Mouse (Mus musculus) testis, postnatal 10 days (tissue): ENCODE data around the gene Fbxl12.
"Not testable (repeated sequence)": the region's sequence is repeated elsewhere in the genome, so short reads cannot be mapped to it uniquely, and the experiment has no call there.

Experiments
- DNase-seq: peaks from one replicate; pipeline ENCODE4 v3.0.0; 2021; ENCODE audit warnings: low spot score

Fbxl12 gene

DNA sequence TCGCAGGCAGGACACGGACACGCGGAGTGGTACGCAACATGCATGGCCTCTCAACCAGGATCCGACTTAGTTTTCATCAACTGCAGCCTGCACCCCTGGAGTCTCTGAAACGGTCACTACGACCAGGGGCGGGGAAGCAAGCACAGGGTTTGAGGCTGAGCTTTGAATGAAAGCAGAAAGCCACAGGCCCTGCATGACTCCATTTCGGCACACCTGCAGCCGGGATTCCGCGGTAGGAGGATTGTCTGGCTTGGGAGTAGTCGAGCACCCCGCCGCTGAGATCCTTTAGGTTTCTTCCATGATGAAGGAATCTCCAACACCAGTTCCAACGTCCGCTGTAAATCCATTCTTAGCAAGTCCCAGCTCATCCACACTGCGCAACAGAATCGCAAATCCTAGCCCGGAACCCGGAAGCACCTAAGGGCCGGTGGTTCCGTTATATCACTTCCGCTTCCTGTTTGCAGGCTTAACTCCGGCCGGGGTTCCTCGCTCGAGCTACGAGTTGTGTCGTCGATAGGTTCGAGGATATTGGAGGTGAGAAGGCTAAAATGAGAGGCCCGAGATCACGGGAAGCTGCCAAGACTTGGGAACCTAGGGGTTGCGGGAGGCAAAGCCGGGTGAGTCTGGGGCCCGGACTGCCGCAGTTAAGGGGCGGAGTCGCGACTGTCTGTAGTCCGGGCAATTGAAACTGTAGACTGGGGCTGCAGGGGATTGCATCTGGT, at the start of gene Fbxl12:
Fbxl12 (minus strand) TSS at position 408 of the 722 bp plus-strand sequence.
- peak; percentile 71 for DNase-seq

GRCm38 (mm10) chr9:20692863-20693262, 48.3 kb upstream of the Fbxl12 start:
- no peak for DNase-seq

DNA sequence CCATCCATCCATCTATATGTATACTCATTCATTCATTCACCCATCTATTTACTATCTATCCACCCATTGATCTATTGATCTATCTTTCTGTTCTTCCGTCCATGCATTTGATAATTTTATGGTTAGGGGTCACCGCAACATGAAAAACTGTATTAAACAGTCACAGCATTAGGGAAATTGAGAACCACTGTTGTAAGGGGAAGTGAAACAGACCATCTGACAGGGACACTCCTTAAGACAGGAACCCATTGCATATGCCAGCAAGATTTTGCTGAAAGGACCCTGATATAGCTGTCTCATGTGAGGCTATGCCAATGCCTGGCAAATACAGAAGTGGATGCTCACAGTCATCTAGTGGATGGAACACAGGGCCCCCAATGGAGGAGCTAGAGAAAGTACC, 45.9 kb upstream of the Fbxl12 start:
- not testable (repeated sequence) for DNase-seq

DNA sequence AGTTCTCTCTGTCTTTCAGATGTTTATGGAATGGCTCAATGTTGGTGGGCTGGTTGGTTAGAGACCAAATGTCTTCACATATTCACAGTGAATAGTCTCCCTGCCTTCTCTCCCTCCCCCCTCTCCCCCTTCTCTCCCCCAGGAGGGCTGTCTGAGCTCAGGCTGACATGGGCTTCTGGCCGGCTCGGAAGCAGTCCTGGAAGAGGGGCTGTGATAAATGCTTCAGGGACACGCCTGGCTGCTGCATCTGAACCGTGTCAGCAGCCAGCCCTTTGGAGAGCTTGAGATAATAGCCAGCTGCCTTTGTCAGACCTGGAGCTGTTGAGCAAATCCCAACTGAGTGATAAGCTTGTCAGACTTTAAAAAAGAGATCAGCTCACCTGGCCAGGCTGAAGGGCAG, 45.3 kb upstream of the Fbxl12 start:
- DNase-seq = no peak

DNA sequence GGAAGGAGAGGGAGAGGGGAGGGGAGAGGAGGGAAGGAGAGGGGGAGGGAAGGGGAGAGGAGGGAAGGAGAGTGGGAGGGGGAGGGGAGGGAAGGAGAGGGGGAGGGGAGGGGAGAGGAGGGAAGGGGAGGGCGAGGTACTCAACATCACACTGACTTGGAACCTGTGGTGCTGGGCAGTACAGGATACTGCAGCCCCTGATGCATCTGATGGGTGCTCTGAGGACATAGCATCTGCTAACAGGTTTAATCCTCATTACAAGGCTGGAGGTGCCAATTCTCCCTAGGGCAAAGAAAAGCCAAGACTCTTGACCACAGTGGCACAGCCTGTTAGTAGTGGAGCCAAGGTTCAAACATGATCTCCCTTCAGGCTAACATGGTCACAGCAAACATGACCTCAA, 44.8 kb upstream of the Fbxl12 start:
- DNase-seq = no peak

DNA sequence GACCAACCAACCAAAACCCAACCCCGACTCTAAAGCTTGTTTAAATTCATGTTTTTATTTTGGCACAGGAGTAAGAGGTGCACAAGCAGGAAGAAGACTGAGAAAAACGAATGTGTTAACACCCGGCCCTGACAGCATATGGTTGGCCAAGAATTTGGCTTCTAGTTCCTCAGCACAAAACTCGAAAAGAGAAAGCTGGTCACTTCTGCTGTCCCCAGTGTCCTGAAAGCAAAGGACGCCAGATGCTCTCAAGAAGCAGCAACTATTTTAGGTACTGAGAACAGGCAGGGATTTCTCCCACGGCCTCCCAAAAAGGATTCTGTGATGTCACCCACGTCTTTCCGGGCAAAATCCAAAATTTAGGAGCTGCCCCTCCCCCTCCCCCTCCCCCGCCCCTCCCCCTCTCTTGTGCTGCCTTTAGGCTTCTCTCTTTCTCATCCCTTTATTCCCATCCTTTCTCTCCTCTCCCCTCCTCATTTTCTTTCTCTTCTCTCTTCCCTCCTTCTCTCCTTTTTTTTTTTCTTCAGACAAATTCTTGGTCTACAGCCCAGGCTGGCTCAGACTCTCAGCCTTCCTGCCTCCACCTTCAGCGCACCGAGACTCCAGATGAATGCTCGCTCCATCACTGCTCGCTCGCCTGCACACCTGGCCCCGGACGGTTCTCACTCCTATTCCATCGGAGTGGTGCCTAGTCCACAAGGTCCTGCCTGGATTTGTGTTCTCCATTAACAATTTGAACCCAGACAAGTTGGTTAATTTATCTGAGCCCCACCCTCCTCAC, 40.7 kb upstream of the Fbxl12 start:
- no peak for DNase-seq

- DNase-seq = no peak
Observed at GRCm38 (mm10) chr9:20682389-20682722, 37.8 kb upstream of the Fbxl12 start.

GRCm38 (mm10) chr9:20681546-20682388, 37.2 kb upstream of the Fbxl12 start:
- DNase-seq = no peak

- no peak for DNase-seq
Observed at GRCm38 (mm10) chr9:20680378-20680958, 35.9 kb upstream of the Fbxl12 start.

DNA sequence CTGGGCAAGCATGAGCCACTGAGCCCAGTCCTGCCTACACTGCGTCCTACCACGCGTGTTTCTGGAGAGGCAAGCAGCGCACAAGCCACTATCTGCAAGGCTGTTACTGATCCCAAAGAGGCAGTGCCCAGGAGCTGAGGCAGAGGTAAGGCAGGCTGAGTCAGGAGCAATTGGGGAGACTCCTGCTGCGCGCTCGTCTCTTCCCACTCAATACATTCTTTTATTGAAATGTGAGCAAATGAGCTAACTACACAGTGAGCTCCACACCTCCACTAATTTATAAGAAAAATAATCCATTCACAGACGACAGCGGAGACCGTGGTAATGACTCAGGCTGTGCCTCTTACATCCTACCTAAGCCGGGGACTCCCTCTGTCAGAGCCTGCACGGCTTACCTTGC, 33.3 kb upstream of the Fbxl12 start:
- no peak for DNase-seq

GRCm38 (mm10) chr9:20672047-20672446, 27.5 kb upstream of the Fbxl12 start:
- no peak for DNase-seq

- no peak for DNase-seq
Observed at GRCm38 (mm10) chr9:20668065-20668464, 23.5 kb upstream of the Fbxl12 start.

DNA sequence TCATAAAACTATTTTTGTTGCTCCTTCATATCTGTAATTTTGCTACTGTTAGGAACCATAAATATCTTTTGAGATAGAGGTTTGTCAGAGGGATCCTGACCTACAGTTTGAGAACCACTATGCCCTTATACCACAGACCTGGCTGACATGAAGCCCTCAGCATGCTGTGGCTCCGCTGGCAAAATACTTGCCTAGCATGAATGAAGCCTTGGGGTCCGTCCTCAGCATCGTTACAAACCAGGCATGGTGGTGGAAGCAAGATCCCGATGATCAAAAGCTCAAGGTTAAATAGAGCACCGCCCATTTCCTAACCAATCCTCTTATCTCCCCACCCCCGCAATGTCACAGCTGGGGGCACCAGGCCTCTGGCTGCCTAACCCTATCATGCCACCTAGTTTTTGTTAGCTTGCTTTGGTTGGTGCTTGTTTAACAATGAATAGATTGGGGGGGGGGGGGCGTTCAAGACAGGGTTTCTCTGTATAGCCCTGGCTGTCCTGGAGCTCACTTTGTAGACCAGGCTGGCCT, 22.0 kb upstream of the Fbxl12 start:
- no peak for DNase-seq

GRCm38 (mm10) chr9:20665925-20666324, 21.4 kb upstream of the Fbxl12 start:
- peak; percentile 56 for DNase-seq

DNA sequence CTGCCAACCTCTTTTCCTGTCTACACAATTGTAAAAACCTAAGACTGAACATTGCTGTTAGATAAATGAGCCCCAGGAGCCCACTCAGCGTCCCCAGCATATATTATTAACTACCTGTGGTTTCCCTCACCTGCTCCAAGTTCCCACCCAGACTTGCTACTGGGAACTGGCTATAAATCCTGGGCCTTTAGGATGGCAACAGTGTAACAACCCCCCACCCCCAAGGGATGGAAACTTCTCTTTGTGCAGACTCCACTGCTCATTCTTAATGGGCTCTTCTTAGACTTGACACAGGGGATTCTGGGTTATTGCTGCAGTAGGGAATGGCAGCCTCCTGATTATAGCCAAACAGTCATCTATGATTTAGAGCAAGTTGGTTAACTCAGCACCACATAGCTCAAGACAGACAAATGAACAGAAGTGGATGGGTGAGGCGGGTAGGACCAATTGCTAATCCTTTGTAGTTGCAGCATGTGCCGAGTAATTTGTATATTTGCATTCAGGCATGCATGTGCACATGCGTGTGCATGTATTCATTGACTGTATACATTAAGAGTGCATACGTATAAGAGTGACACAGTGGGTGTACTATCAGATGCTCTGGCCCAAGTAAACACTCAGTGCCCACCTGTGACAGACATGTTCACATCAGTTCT, 20.5 kb upstream of the Fbxl12 start:
- DNase-seq = no peak

DNA sequence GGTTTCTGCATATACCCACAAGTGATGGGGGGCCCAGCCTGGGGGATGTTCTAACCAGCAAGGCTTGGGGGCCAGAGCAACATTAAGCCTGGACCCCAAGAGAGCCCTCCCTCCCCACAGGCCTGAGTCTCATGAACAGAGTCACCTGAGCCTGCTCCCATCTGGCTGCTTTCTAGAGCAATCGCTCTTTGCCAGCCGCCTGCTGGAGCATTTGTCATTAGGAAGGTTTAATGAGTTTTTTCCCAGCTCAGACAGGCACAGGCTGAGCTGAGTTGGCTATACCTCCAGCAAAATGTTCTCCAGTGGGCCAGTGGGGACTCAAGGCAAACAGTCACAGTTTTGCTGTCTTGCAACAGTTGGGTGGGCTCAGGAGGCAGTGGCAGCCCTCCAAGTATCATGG, 19.8 kb upstream of the Fbxl12 start:
- no peak for DNase-seq

DNA sequence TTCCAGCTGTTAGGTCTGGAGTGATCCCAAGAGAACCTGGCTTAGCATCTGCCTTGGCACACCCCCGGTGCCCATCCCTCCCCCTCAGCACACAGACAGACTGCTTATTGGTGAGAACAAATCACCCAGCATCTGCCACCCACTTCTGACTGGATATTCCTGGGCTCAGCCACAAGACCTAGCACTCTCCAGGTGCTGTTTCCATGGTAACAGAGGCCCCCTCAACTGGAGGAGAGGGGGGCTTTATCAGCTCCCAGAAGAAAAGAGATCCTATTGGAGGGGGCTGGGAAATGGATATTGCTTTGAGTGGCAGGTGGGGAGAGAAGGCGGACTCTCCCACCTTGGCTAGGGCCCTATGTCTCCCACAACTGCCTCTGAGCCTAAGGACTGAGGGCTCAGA, 19.4 kb upstream of the Fbxl12 start:
- DNase-seq = no peak

DNA sequence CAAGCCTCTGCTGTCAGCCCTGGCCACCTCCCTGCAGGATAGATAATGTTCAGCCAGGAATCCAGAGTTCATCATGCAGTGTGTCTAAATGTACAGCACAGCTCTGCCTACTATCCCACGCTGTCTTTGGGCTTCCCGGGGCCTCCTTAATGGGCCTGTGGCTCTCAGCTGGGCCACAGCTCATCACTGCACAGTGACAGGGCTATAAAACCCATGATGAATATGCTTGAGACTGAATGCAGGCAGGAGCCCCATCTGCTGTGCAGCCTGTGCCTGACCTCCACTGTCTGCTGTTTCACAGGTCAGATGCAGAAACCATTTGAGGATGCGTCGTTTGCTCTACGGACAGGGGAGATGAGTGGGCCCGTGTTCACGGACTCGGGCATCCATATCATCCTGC, 18.3 kb upstream of the Fbxl12 start:
- no peak for DNase-seq

- peak; percentile 87 for DNase-seq
Observed at GRCm38 (mm10) chr9:20662325-20662724, 17.8 kb upstream of the Fbxl12 start.

DNA sequence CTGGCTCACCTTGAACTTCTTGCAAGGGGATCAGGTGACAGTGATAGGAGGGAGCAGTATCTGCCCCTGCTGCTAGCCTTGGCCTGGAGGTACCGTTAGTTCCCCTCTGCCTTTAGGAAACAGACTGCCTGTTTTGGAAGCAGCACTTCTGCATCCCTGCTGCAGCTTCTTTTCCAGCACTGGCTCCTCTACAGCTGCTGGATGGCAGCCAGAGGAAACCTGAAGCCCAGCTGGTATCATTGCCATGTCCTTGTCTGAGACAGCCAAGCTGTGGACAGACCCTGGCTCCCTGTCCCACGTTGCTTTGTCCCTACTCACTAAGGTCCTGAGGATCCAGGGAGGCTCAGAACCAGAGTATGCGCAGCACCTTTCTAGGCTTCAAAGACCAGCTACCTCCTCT, 13.0 kb upstream of the Fbxl12 start:
- DNase-seq = no peak

DNA sequence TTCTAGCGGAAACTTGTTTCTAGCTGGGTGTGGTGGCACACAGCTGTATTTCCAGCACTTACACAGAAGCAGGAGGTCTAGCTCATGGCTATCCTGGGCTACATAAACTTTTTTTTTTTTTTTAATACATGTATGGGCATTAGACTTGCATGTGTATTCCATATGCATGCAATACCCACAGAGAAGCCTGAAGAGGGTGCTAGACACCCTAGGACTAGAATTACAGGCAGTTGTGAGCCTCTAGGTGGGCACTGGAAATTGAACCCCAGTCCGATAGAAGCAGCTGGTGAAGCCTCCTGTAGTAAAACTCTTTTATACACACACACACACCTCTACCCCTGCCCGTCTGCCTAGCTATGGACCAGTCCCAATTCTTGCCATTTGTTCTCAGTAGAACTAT, 9.3 kb upstream of the Fbxl12 start:
- no peak for DNase-seq

GRCm38 (mm10) chr9:20652260-20652658, 7.7 kb upstream of the Fbxl12 start:
- no peak for DNase-seq
